Mouse (Mus musculus): ENCODE data around the gene Lrrc1.

DNA sequence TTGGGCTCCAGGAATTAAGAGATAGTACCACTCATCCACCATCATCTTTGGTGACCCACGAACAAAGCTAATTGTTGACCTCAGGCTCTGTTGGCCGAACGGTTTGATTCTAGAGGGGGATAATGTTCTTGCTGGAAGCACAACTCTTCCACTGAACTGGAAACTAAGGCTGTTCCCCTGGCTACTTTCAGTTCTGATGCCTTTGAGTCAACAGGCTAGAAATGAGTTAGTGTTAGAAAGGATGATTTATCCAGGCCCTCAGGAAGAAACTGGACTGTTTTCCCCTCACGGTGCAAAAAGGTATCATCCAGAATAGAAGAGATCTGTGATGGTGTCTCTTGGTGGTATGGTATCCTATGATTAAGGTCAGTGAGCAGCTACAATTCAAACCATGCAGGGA lies 70.1 kb downstream of the Lrrc1 start:
- no peak for TF ChIP-seq CTCF (IDR thresholded peaks at IDR 0.05)
- no peak for TF ChIP-seq EP300 (IDR thresholded peaks at IDR 0.05)

All from lung, postnatal 0 days (tissue).